Mouse (Mus musculus) layer of hippocampus, adult 9-10 months (tissue): ENCODE data around the gene 4930433I11Rik.
"Not testable (repeated sequence)": the region's sequence is repeated elsewhere in the genome, so short reads cannot be mapped to it uniquely, and the experiment has no call there.

ENCODE experiments used
- DNase-seq: peaks from one replicate; pipeline ENCODE4 v3.0.0; 2022; ENCODE audit warnings: low spot score

The 4930433I11Rik gene

DNA sequence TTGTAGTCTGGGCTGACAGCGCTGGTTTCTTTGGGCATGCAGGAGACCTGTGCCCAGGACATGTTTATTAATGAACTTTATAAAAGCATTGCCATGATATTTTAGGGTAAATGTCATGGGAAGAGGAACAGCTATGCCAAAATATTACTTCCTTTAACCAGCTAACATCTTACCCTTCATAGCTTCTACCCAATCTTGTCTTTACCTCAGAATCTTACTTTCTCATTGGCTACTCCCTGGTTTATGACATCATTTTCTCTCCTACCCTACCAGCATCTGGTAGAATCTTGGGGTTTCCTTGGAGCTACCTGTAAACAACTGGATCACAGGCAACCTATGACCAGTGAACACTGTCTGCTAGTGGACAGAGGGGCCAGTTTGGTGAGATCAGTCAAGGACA lies at the start of gene 4930433I11Rik:
Gene 4930433I11Rik, plus strand, starts transcription at position 301 of the 400 bp plus-strand sequence.
- DNase-seq: no peak

DNA sequence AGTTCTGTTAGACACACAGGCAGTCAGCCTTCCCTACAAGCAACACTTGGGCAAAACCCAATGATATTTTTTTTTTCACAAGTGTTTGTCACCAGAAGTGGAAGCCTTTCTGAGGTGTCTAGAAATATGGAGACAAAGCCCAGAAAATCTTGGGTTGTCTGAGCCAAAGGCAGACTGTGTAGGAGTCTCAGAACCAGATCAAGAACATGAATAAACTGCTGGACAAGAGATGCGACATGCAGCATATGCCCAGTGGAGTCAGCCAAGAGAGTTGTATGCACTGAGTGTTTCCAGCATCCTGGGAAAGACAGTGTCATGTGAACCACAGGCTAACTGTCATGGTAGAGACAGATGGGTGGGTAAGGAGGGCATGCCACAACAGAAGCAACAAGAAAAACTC lies 48.0 kb upstream of the 4930433I11Rik start:
- DNase-seq: no peak

DNA sequence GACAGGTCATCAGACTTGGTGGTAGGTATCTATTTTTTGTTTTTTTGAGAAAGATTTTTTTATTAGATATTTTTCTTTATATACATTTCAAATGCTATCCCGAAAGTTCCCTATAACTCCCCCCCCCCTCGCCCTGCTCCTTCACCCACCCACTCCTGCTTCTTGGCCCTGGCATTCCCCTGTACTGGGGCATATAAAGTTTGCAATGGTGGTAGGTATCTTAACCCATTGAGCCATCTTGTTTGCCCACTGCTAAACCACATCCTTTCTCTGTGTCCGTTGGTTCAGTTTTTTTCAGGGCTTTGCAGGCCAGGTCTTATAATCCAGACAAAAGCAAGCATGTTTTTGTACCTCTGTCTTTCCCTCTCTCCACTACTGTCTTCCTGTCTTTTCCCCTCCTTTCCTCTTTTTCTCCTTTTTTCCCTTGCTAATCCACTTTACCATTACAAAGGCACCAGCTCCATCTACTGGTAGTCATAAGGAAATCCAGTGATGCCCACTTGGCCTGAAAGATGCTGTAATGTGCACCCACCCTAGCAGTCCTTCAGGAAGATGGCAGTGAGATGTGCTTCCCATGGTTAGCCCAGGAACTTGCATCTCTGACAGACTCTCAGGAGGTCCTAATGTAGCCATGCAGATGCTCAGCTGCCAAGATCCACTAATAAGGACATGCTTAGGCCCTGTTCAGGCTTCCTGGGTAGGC lies 45.0 kb upstream of the 4930433I11Rik start:
- DNase-seq: no peak

DNA sequence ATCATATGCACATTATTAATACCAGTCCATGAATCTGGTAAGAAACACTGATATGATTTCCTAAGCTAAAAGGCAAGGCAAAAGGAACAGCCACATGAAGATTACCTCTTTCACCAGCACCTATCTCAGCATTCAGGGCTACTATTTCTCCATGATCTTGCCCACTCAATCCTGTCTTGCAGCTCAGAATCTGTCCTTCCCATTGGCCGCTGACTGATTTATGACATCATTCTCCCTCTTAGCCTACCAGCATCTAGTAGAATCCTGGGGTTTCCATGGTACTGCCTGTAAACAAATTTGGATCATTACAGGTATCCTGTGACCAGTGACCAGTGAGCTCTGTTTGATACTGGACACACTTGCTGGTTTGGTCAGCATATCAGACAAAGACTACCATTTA lies 45.1 kb downstream of the 4930433I11Rik start, which contains the start of gene Gm4884:
Gene Gm4884, plus strand, starts transcription at position 301 of the 400 bp plus-strand sequence.
- DNase-seq: not testable (repeated sequence)

DNA sequence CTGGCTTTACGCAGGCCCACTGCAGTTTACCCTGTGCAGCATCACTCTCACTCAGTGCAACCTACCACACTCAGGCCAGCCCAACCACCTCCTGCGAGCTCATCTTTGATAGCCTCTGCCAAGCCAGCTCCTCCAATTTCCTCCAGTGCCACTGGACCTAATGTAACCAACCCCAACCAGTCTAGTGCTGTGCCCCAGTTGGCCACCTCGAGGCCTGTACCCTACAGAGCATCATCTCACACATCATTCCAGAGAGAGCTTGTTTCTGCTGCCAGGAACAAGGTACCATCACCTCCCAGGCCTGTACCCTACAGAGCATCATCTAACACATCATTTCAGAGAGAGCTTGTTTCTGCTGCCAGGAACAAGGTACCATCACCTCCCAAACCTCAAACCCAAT lies 56.7 kb downstream of the 4930433I11Rik start:
- not testable (repeated sequence) for DNase-seq
